9 mouse cellular contexts compared by ENCODE assay signal in genomic region chr13:6575920-6576509, GRCm38 (mm10). TPM values are rescaled to one million over a fixed set of nuclear protein-coding genes. Genes with fewer than 3 reads are reported as not detected.
DNase-seq lines count a peak whose midpoint lies in the region; ATAC-seq and TF ChIP-seq lines count a peak whose summit lies in the region.
"Had no signal": no experiment of that assay in that cellular context is flagged by ENCODE, and none has a peak within 500 bp of the region (broad histone marks: within the 10 kb centered on the region; RNA-seq: fewer than 3 reads in every experiment).

No protein-coding gene starts in this region.

- intact Hi-C loops in left cerebral cortex, adult 2 months (cut with DNase I), result no loop called here

- H3K9me3 ChIP-seq in ES-E14 (ENCODE audit: control insufficient read depth, insufficient read depth, low read depth, low read length), result no peaks in the 10 kb centered on the region
- H3K9me3 ChIP-seq in midbrain, embryonic 14.5 days (ENCODE audit: control insufficient read depth, low read length), result no peaks in the 10 kb centered on the region
- H3K9me3 ChIP-seq: embryonic facial prominence, embryonic 13.5 days had no signal

- H3K27me3 ChIP-seq in midbrain, embryonic 14.5 days (ENCODE audit: control insufficient read depth, insufficient read depth, low read length), result no peaks in the 10 kb centered on the region
- H3K27me3 ChIP-seq: embryonic facial prominence, embryonic 13.5 days had no signal

- peak; percentile 24; the same call in 1 of the 2 replicates for ATAC-seq in midbrain, embryonic 14.5 days (ENCODE audit: low FRiP score, low TSS enrichment)

- TF ChIP-seq CTCF in left cerebral cortex, adult 2 months (IDR thresholded peaks at IDR 0.05), result peak; percentile 55

- DNase-seq in left cerebral cortex, adult 2 months (ENCODE audit: extremely low spot score in 1 of 2, low spot score in 2 of 2), result no peak
- no peak for DNase-seq in left cerebral cortex, adult 9 months (ENCODE audit: low spot score in 2 of 2)
- peak; percentile 25 for DNase-seq in ES-E14 (ENCODE audit: low read depth, low spot score)
- peak; percentile 9 for DNase-seq in c-Kit-positive CD71-negative TER-119-negative erythroid progenitor cells, embryonic 14.5 days (ENCODE audit: low read depth)
- peak; percentile 38 for DNase-seq in midbrain, embryonic 14.5 days
- DNase-seq in adrenal gland, postnatal 36 days, result no peak
- no peak for DNase-seq in kidney, postnatal 4 days

- H3K4me2 ChIP-seq in midbrain, embryonic 14.5 days (ENCODE audit: low read length), result no peak overlapping the region
- H3K4me2 ChIP-seq: embryonic facial prominence, embryonic 13.5 days had no signal

- in situ Hi-C loops in ES-E14 (cut with MboI; ENCODE audit: low sequenced_read_pairs in 2 of 2, unreplicated experiment in 2 of 2), result no loop called here

- H3K27ac ChIP-seq in left cerebral cortex, adult 2 months, result no peak overlapping the region
- no peak overlapping the region for H3K27ac ChIP-seq in ES-E14 (ENCODE audit: insufficient read depth, low read depth, low read length, poor library complexity, severe bottlenecking)
- no peak overlapping the region for H3K27ac ChIP-seq in midbrain, embryonic 14.5 days (replicated peaks; ENCODE audit: low read depth, low read length)
- H3K27ac ChIP-seq: embryonic facial prominence, embryonic 13.5 days had no signal

- peaks cover 64% of the 10 kb centered on the region for H3K36me3 ChIP-seq in ES-E14 (ENCODE audit: control insufficient read depth, insufficient read depth, low read length, poor library complexity, severe bottlenecking)
- H3K36me3 ChIP-seq in midbrain, embryonic 14.5 days (ENCODE audit: control insufficient read depth, insufficient read depth, low read length), result peaks cover 94% of the 10 kb centered on the region

- WGBS in midbrain, embryonic 14.5 days, result 94% methylated on average over 6 of the region's 6 CpGs

- no peaks in the 10 kb centered on the region for H3K4me1 ChIP-seq in ES-E14 (ENCODE audit: control insufficient read depth in 2 of 2, insufficient read depth in 2 of 2, low read length in 2 of 2, poor library complexity in 1 of 2)
- H3K4me1 ChIP-seq in midbrain, embryonic 14.5 days (ENCODE audit: control insufficient read depth, insufficient read depth, low read length), result no peaks in the 10 kb centered on the region
- H3K4me1 ChIP-seq: embryonic facial prominence, embryonic 13.5 days had no signal

- H3K9ac ChIP-seq in ES-E14 (ENCODE audit: insufficient read depth, low read depth, low read length, poor library complexity, severe bottlenecking), result no peak overlapping the region
- no peak overlapping the region for H3K9ac ChIP-seq in midbrain, embryonic 14.5 days (replicated peaks; ENCODE audit: low read length)
- H3K9ac ChIP-seq: embryonic facial prominence, embryonic 13.5 days had no signal

- no peak overlapping the region for H3K4me3 ChIP-seq in left cerebral cortex, adult 2 months
- H3K4me3 ChIP-seq in ES-E14 (ENCODE audit: insufficient read depth in 1 of 2, low read depth in 1 of 2, low read length in 2 of 2, poor library complexity in 1 of 2, severe bottlenecking in 1 of 2), result no peak overlapping the region
- no peak overlapping the region for H3K4me3 ChIP-seq in midbrain, embryonic 14.5 days (replicated peaks; ENCODE audit: low read depth, low read length)
- H3K4me3 ChIP-seq: embryonic facial prominence, embryonic 13.5 days; myocyte had no signal

TF ChIP-seq in ES-E14, 5 proteins besides CTCF, POLR2A, EP300 and RAD21:
- TF ChIP-seq ZC3H11A (IDR thresholded peaks at IDR 0.05; ENCODE audit: borderline replicate concordance, low read depth, low read length) (no peak; the same call in 1 of the 2 replicates), CHD2 (IDR thresholded peaks at IDR 0.05; ENCODE audit: low read depth, low read length) (no peak), HCFC1 (IDR thresholded peaks at IDR 0.05; ENCODE audit: borderline replicate concordance, insufficient read depth, low read length) (no peak), MAFK (IDR thresholded peaks at IDR 0.05; ENCODE audit: insufficient read depth, low read depth, low read length) (no peak), ZNF384 (IDR thresholded peaks at IDR 0.05; ENCODE audit: low read depth, low read length) (no peak)

RNA-seq across cellular contexts. Expression of gene Pitrm1, which starts 28.1 kb away (rescaled TPM):
- 10 to 100 TPM; 54.3 to 56.7 TPM for total RNA-seq in left cerebral cortex, adult 2 months (2021)
- 95.7 and 113 TPM in 2 replicates for total RNA-seq in ES-E14 (2012; rRNA removed)
- 42.5 and 63.5 TPM in 2 replicates for polyA plus RNA-seq in midbrain, embryonic 14.5 days (2014; fragmentation: Nextera tagmentation; extraction: Ambion mirVana)
- 100 to 1,000 TPM; 199 to 218 TPM for total RNA-seq in adrenal gland, postnatal 36 days (2021)

Comparison
In these comparisons a context has a peak if more than half of its experiments do, and no peak if none do; other contexts are left out.
1. DNase-seq: peak in ES-E14 (single experiment), c-Kit-positive CD71-negative TER-119-negative erythroid progenitor cells, embryonic 14.5 days (single experiment) and midbrain, embryonic 14.5 days (single experiment); none in left cerebral cortex, adult 2 months (0 of 2), left cerebral cortex, adult 9 months (0 of 2), adrenal gland, postnatal 36 days (0 of 2) and kidney, postnatal 4 days (0 of 2).